Mouse (Mus musculus): ENCODE measurements around the gene Btf3. TPM values are rescaled to one million over a fixed set of nuclear protein-coding genes. Genes with fewer than 3 reads are reported as not detected.

Gene Btf3
- polyA plus RNA-seq, 1 experiment from 2014 or later: 502 TPM

DNA sequence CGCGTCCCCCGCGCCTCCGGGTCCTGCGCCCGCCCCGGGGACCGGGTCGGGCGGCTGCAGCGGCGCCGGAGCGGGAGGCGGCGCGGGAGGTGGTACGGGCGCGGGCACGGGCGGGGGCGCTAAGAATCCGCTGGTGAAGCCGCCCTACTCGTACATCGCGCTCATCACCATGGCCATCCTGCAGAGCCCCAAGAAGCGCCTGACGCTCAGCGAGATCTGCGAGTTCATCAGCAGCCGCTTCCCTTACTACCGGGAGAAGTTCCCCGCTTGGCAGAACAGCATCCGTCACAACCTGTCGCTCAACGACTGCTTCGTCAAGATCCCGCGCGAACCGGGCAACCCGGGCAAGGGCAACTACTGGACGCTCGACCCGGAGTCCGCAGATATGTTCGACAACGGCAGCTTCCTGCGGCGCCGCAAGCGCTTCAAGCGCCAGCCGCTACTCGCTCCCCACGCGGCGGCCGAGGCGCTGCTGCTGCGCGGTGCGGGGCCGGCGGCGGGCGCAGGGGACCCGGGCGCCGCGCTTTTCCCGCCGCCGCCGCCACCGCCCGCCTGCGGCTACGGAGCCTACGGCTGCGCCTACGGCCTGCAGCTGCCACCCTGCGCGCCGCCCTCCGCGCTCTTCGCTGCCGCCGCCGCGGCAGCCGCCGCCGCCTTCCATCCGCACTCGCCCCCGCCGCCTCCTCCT is 38.2 kb upstream of the Btf3 start:
- H3K27ac ChIP-seq: no peak overlapping the region
- WGBS (ENCODE audit: missing documents): 1% methylated on average over 99 of the region's 102 CpGs
- no peaks in the 10 kb centered on the region for H3K36me3 ChIP-seq (ENCODE audit: inconsistent target)
- H3K79me2 ChIP-seq (ENCODE audit: inconsistent target): no peaks in the 10 kb centered on the region
- H3K4me3 ChIP-seq (ENCODE audit: inconsistent target): no peak overlapping the region

DNA sequence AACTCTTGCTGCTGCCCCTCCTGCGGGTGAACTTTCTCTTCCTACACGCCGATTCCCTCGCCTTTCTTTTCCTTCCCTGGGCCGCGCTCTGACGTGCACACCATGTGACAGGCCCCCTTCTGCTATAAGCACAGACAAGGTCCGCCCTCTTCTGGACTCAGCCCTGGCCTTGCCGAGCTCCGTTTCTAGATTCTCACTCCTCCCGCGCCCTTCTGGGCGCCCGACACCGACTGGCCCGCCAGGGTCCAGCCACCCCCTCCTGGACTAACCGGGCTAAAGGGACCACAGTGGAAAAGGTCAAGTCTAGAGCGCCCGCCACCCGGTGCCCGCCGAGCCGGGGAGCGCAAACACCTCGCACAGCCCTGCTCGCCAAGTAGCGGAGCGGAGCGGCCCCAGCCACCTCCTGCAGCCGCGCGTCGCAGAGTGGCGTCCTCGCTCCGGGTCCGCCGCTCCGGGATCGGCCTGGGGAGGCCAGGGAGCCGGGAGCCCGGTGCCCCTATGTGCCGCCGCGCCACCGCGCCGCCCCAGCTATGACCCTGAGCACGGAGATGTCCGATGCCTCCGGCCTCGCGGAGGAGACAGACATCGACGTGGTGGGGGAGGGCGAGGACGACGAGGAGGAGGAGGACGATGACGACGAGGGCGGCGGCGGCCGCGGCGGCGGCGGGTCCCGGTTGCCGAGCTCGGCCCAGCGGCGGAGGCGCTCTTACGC is 37.4 kb upstream of the Btf3 start, which contains the start of gene Foxd1:
TSS of gene Foxd1 (plus strand) at position 153 of the 712 bp plus-strand sequence.
- 1% methylated on average over 74 of the region's 76 CpGs for WGBS (ENCODE audit: missing documents)
- H3K79me2 ChIP-seq (ENCODE audit: inconsistent target): no peaks in the 10 kb centered on the region
- H3K27ac ChIP-seq: no peak within 1 kb of the TSS
- no peak within 1 kb of the TSS for H3K4me3 ChIP-seq (ENCODE audit: inconsistent target)
- H3K36me3 ChIP-seq (ENCODE audit: inconsistent target): no peaks in the 10 kb centered on the region

DNA sequence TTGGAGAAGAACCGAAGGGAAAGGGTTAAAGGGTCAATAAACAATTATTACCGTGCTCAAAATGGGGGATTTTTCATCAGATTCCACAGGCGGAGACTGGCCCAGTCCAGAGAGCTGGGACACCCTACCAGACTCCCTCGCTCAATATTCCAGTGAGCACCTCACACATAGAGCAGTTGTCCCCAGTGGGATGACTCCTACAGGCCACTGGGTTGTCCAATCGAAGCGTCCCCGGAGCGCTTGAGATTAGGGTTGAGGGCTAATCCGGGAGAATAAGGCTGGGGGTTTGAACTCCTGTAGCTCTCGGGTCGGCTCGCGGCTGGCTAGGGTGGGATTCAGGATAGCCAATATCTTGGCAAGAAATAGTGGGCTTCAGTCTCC is 36.9 kb upstream of the Btf3 start:
- H3K36me3 ChIP-seq (ENCODE audit: inconsistent target): no peaks in the 10 kb centered on the region
- no peak overlapping the region for H3K27ac ChIP-seq
- WGBS (ENCODE audit: missing documents): 8% methylated on average over 13 of the region's 13 CpGs
- no peaks in the 10 kb centered on the region for H3K79me2 ChIP-seq (ENCODE audit: inconsistent target)
- no peak overlapping the region for H3K4me3 ChIP-seq (ENCODE audit: inconsistent target)

DNA sequence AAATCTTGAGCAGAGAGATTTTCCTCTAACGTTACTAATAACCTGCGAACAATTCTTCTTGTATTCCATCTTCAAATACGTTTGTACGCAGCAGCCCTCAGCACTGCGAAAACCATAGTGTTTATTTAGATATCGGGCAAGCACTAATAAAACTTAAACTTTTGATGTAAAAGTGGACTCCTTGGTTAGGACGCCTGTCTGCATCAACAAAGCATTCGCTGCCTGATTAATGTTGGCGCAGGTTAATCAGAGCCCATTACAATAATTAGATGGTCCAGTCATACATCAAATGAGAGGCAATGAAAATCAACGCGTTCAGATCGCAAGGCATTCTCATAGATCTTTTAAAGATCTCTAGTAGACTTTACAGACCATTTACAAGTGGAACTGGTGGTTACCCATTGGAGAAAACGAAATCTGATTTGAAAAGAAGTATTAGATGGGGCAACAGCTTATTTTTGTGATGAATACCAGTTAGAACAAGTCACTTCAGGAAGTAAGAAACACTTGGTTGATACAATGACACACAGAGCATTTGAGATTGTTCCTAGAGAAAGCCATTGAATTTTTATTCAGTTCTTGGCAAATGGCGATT is 35.7 kb upstream of the Btf3 start:
- 20% methylated on average over 14 of the region's 14 CpGs for WGBS (ENCODE audit: missing documents)
- Histone ChIP-seq H3K79me2 (ENCODE audit: inconsistent target) (no peaks in the 10 kb centered on the region), H3K36me3 (ENCODE audit: inconsistent target) (no peaks in the 10 kb centered on the region), H3K4me3 (ENCODE audit: inconsistent target) (no peak overlapping the region), H3K27ac (no peak overlapping the region)

DNA sequence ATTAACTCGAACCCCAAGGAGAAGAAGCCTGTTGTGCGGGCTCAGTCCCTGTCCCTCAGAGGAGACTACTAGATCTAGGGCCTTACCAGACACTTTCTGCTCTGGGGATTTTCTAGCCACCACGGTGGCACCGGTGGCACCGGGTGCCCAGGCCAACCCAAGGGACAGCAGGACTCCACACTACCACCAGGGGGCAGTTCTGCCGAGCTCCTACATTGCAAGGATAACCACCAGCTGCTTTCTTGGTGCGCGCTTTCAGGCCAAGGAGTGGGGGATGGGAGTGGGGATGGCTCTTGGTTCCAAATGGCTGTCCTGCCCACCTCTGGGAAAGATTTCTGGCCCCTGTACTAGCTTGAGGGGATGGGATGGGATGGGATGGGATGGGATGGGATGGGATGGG is 34.7 kb upstream of the Btf3 start:
- Histone ChIP-seq H3K79me2 (ENCODE audit: inconsistent target) (no peaks in the 10 kb centered on the region), H3K27ac (no peak overlapping the region), H3K36me3 (ENCODE audit: inconsistent target) (no peaks in the 10 kb centered on the region), H3K4me3 (ENCODE audit: inconsistent target) (no peak overlapping the region)
- WGBS (ENCODE audit: missing documents): 21% methylated on average over 8 of the region's 8 CpGs

DNA sequence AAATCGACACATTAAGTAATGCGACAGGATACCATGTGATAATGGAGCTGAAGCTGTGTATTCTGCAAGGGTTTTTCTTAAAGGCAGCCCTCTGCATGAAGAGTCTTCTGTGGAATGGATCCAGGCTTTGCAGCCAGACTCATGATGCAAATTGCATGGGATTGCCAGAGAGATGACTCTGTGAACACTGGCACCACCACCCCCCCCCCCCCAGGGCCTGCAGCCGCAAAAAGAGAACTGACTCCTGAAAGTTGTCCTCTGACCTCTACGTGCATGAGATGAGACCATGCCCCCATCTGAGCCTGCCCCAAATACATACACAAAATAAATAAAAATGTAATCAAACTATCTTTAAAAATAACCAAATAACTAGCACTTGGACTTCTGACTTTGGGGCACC is 32.7 kb upstream of the Btf3 start:
- H3K4me3 ChIP-seq (ENCODE audit: inconsistent target): no peak overlapping the region
- no peaks in the 10 kb centered on the region for H3K79me2 ChIP-seq (ENCODE audit: inconsistent target)
- no peaks in the 10 kb centered on the region for H3K36me3 ChIP-seq (ENCODE audit: inconsistent target)
- no peak overlapping the region for H3K27ac ChIP-seq
- 71% methylated on average over 4 of the region's 4 CpGs for WGBS (ENCODE audit: missing documents)

DNA sequence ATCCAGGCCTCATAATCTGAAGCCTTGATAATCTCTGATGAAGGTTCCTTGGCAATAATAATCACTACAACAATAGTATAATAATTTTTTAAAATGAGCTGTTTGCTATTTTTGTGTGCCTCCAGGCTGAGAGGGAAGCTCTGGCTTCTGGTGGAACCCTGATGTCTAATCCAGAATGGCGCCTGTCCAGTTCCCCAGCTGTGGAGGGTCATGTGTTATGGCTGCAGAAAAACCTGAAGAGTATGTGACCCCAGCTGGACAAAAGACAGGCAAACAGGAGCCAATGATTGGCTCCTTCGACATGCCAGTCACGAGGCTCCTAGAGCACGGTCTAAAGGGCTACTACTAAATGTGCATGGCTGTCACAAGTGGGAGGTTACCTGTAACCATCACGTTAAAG is 23.7 kb upstream of the Btf3 start:
- 85% methylated on average over 5 of the region's 5 CpGs for WGBS (ENCODE audit: missing documents)
- H3K27ac ChIP-seq: no peak overlapping the region
- H3K79me2 ChIP-seq (ENCODE audit: inconsistent target): no peaks in the 10 kb centered on the region
- no peaks in the 10 kb centered on the region for H3K36me3 ChIP-seq (ENCODE audit: inconsistent target)
- H3K4me3 ChIP-seq (ENCODE audit: inconsistent target): no peak overlapping the region

DNA sequence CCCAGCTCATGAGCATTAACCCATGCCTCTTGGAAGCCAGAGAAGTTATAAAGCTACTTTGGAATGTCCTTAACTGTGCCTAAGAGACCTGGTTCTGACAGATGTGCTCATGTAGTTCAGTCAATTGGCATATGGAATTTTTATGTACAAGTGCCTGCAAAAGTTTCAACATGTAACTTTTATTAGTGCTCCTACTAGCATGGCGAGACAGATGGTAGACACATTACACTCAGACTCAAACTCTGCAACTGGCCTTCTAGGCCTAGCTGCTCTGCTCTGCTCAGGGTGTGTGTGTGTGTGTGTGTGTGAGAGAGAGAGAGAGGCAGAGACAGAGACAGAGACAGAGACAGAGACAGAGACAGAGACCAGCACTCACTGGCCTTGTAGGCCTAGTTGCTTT is 19.4 kb upstream of the Btf3 start:
- Histone ChIP-seq H3K27ac (no peak overlapping the region), H3K79me2 (ENCODE audit: inconsistent target) (no peaks in the 10 kb centered on the region), H3K4me3 (ENCODE audit: inconsistent target) (no peak overlapping the region), H3K36me3 (ENCODE audit: inconsistent target) (no peaks in the 10 kb centered on the region)
- 75% methylated on average over 1 of the region's 1 CpGs for WGBS (ENCODE audit: missing documents)

DNA sequence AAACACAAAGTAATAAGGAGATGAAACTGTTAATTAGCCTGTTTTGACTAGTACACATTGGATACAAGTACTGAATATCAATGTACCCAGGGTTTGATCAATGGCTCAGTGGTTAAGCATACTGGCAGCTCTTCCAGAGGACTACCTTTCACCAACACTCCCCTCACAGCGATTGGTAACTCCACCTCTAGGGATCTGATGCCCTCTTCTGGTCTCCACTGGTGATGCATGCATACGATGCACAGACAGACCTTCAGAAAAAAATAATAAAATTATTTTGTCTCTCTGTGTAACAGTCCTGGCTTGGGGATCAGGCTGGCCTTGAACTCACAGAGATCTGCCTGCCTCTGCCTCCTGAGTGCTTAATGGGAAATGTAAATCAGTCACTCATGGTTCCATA is 15.3 kb upstream of the Btf3 start:
- WGBS (ENCODE audit: missing documents): 14% methylated on average over 2 of the region's 2 CpGs
- no peaks in the 10 kb centered on the region for H3K36me3 ChIP-seq (ENCODE audit: inconsistent target)
- H3K4me3 ChIP-seq (ENCODE audit: inconsistent target): no peak overlapping the region
- no peaks in the 10 kb centered on the region for H3K79me2 ChIP-seq (ENCODE audit: inconsistent target)
- H3K27ac ChIP-seq: no peak overlapping the region

DNA sequence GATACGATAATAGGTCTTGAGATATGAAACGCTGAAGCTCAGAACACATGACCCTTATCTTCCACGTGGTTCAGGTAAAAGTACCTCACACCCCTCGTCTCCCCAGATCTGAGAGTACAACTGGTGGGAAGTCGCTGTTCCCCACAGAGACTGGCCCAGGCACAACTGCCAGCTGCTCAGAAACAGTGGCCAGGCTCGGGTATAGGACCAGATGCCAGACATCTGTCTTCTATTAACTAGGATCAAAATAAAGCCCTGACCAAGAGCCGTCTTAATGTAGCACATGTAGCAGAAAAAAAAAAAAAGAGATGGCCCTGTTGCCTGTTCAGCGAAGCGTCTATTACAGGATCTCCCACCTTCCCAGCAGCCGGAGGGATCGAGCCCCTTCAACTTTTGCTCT is 8.2 kb upstream of the Btf3 start:
- no peaks in the 10 kb centered on the region for H3K79me2 ChIP-seq (ENCODE audit: inconsistent target)
- H3K27ac ChIP-seq: no peak overlapping the region
- WGBS (ENCODE audit: missing documents): 94% methylated on average over 11 of the region's 11 CpGs
- H3K4me3 ChIP-seq (ENCODE audit: inconsistent target): no peak overlapping the region
- no peaks in the 10 kb centered on the region for H3K36me3 ChIP-seq (ENCODE audit: inconsistent target)

DNA sequence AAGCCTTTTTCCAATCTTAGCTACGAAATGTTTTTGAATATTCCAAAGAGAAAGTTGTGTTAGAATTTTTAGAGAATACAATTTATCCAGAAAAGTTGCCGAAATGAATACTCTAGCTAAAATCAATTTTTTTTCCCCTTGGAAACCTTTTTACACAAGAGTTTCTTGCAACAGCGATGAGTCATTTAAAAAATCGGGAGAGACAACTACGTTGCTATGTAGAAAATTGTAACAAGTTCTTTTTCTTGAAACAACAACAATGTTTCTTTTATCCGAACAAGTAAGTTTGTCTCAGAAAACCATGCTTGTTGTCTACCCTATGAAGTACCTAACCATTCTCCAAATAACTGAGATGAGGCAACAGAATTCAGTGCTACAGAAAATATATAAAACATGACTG is 1.1 kb upstream of the Btf3 start:
- WGBS (ENCODE audit: missing documents): 83% methylated on average over 6 of the region's 6 CpGs
- H3K27ac ChIP-seq: no peak overlapping the region
- peaks cover 37% of the 10 kb centered on the region for H3K79me2 ChIP-seq (ENCODE audit: inconsistent target)
- H3K4me3 ChIP-seq (ENCODE audit: inconsistent target): peak overlapping the region; percentile 69; the same call in 1 of the 2 replicates
- H3K36me3 ChIP-seq (ENCODE audit: inconsistent target): peaks cover 7% of the 10 kb centered on the region; the same call in 1 of the 2 replicates

DNA sequence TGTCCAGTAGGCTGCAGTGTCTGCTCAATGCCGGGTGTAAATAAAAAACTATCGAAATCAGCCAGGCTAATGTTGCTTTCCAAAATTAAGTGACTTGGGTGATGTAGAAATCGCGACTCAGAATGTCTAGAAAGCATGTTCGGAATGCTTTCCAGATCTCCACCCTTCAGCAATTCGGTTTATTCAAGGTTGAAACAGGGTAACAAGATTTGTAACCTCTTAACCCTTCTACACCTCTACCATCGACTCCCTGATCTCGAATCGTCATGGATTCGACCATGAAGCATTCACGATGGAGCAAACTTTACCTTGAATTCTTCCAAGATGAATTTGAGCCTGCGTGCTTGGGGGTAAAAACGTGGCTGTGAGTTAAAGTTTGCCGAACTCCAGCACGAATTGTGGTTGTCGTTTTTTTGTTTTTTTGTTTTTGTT is 456 bp upstream of the Btf3 start:
- H3K36me3 ChIP-seq (ENCODE audit: inconsistent target): peaks cover 13% of the 10 kb centered on the region; the same call in 1 of the 2 replicates
- peaks cover 43% of the 10 kb centered on the region for H3K79me2 ChIP-seq (ENCODE audit: inconsistent target)
- peak overlapping the region; percentile 69 for H3K4me3 ChIP-seq (ENCODE audit: inconsistent target)
- peak overlapping the region; percentile 51 for H3K27ac ChIP-seq
- under 1% methylated on average over 16 of the region's 16 CpGs for WGBS (ENCODE audit: missing documents)

DNA sequence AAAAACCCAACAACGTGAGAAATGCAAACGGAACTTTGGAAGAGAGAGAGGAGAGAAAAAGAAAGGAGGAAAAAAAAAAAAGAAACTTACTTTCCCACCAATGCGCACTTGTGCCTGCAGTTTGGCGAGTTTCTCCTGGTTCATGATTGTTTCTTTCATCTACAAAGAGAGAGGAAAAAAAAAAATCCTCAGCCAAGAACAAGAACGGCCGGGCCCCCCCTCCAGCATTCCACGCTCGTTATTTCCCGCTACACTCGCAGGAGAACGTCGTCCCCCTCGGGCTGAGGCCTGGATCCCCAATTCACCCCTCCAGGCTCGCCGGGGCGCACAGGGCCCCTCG is 696 bp downstream of the Btf3 start:
- peak overlapping the region; percentile 32 for H3K27ac ChIP-seq
- WGBS (ENCODE audit: missing documents): 0% methylated on average over 9 of the region's 17 CpGs
- peaks cover 55% of the 10 kb centered on the region for H3K79me2 ChIP-seq (ENCODE audit: inconsistent target)
- H3K36me3 ChIP-seq (ENCODE audit: inconsistent target): peaks cover 22% of the 10 kb centered on the region; the same call in 1 of the 2 replicates
- peak overlapping the region; percentile 64 for H3K4me3 ChIP-seq (ENCODE audit: inconsistent target)

DNA sequence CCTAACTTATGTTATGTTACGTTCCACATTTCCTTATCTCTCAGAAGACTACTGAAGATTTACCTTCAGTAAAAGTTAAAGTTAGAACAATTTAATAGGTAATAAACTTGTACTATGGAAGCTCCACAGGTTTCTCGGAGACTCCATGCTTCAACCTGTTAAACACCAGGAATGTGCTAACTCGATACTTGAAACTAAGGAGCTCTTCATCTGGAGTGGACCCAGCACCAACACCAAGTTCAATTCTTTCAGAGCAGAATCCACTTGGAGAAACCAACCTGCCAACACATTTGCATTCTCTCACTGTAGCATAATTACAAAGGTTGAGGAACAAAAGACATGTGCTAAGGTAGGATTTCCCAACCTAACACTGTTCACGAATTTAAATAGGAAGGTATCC is 1.7 kb downstream of the Btf3 start:
- Histone ChIP-seq H3K79me2 (ENCODE audit: inconsistent target) (peaks cover 63% of the 10 kb centered on the region), H3K4me3 (ENCODE audit: inconsistent target) (no peak overlapping the region), H3K36me3 (ENCODE audit: inconsistent target) (peaks cover 22% of the 10 kb centered on the region; the same call in 1 of the 2 replicates), H3K27ac (no peak overlapping the region)
- WGBS (ENCODE audit: missing documents): 74% methylated on average over 4 of the region's 4 CpGs

DNA sequence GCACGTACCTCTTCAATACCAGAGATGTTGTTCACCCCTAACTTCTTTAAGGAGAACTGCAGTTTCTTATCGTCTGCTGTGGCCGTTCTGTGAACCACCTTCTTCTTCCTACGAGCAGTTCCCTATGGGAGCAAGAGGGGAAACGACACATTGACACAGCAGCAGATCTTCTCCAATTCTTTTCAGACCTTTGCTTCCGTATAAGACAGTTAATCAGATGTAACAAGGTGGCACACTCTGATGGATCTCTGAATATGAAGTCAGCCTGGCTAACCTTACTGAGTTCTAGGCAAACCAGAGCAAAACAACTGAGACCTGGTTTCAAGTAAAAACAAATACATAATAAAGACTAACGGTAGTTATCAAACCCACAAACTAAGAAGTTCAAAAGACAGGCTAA is 3.2 kb downstream of the Btf3 start:
- 79% methylated on average over 7 of the region's 7 CpGs for WGBS (ENCODE audit: missing documents)
- Histone ChIP-seq H3K27ac (no peak overlapping the region), H3K79me2 (ENCODE audit: inconsistent target) (peaks cover 63% of the 10 kb centered on the region), H3K36me3 (ENCODE audit: inconsistent target) (peaks cover 33% of the 10 kb centered on the region; the same call in 1 of the 2 replicates), H3K4me3 (ENCODE audit: inconsistent target) (no peak overlapping the region)

Data from macrophage (primary cell).